ENCODE assay signal across 18 mouse cellular contexts in the genomic region with DNA sequence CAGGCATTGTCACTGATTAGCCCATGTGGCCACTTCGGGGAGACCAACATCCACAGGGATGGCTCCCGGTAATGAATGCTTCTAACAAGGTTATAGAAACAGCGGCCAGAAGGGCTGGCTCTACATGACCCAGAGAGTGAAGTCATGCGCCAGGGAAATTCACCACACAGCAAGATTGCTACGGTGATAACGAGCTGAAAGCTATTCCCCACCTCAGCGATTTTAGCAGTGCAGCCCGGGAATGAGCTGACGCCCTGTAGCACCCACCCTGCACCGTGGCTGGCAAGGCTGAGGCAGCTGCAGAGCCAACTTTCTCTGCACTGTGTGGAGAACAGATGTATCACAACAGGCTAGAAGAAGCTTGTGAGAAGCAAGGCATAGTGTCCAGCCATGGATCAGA. TPM values are rescaled to one million over a fixed set of nuclear protein-coding genes. Genes with fewer than 3 reads are reported as not detected.
DNase-seq lines count a peak whose midpoint lies in the region; ATAC-seq and TF ChIP-seq lines count a peak whose summit lies in the region.
"Had no signal": no experiment of that assay in that cellular context is flagged by ENCODE, and none has a peak within 500 bp of the region (broad histone marks: within the 10 kb centered on the region; RNA-seq: fewer than 3 reads in every experiment).

No protein-coding gene starts in this region.

- WGBS in heart, embryonic 12.5 days = 81% methylated on average over 10 of the region's 10 CpGs
- WGBS in heart, embryonic 11.5 days (ENCODE audit: insufficient replicate concordance) = 79% methylated on average over 10 of the region's 10 CpGs
- 53% methylated on average over 10 of the region's 10 CpGs for WGBS in kidney, postnatal 0 days
- WGBS in forebrain, embryonic 15.5 days = 61% methylated on average over 10 of the region's 10 CpGs

- 0 out of 2 replicates have a peak overlapping the region, but pooled peaks have one; percentile 4 for H3K27ac ChIP-seq in heart, embryonic 12.5 days (ENCODE audit: poor library complexity, severe bottlenecking)
- no peak overlapping the region for H3K27ac ChIP-seq in heart, embryonic 11.5 days (ENCODE audit: low read depth, low read length)
- H3K27ac ChIP-seq in kidney, postnatal 0 days = peak overlapping the region; percentile 74
- H3K27ac ChIP-seq in forebrain, embryonic 15.5 days (replicated peaks) = no peak overlapping the region
- H3K27ac ChIP-seq: midbrain, embryonic 12.5 days had no signal

- H3K27me3 ChIP-seq in heart, embryonic 12.5 days (replicated peaks) = no peaks in the 10 kb centered on the region
- H3K27me3 ChIP-seq in heart, embryonic 11.5 days (ENCODE audit: control insufficient read depth, insufficient read depth, low read length) = no peaks in the 10 kb centered on the region
- H3K27me3 ChIP-seq in kidney, postnatal 0 days (ENCODE audit: insufficient read depth, low read length) = no peaks in the 10 kb centered on the region
- H3K27me3 ChIP-seq in forebrain, embryonic 15.5 days = no peaks in the 10 kb centered on the region
- H3K27me3 ChIP-seq: limb, embryonic 13.5 days had no signal

- H3K36me3 ChIP-seq in heart, embryonic 12.5 days = 0 out of 2 replicates have a peak, but pooled peaks cover 8% of the 10 kb centered on the region
- H3K36me3 ChIP-seq in heart, embryonic 11.5 days (ENCODE audit: control insufficient read depth, insufficient read depth, low read length) = no peaks in the 10 kb centered on the region
- H3K36me3 ChIP-seq in kidney, postnatal 0 days (ENCODE audit: insufficient read depth, low read length) = no peaks in the 10 kb centered on the region
- no peaks in the 10 kb centered on the region for H3K36me3 ChIP-seq in forebrain, embryonic 15.5 days
- H3K36me3 ChIP-seq: G1E; midbrain, embryonic 12.5 days had no signal

- no peak overlapping the region for H3K4me2 ChIP-seq in heart, embryonic 12.5 days
- H3K4me2 ChIP-seq in heart, embryonic 11.5 days = no peak overlapping the region
- no peak overlapping the region for H3K4me2 ChIP-seq in kidney, postnatal 0 days (ENCODE audit: low read length)
- H3K4me2 ChIP-seq in forebrain, embryonic 15.5 days (replicated peaks) = no peak overlapping the region
- H3K4me2 ChIP-seq: limb, embryonic 13.5 days; midbrain, embryonic 12.5 days had no signal

- H3K9ac ChIP-seq in heart, embryonic 12.5 days = no peak overlapping the region
- no peak overlapping the region for H3K9ac ChIP-seq in heart, embryonic 11.5 days (ENCODE audit: low read depth, low read length)
- H3K9ac ChIP-seq in kidney, postnatal 0 days (ENCODE audit: low read depth, low read length) = no peak overlapping the region
- no peak overlapping the region for H3K9ac ChIP-seq in forebrain, embryonic 15.5 days (replicated peaks)
- H3K9ac ChIP-seq: limb, embryonic 13.5 days; midbrain, embryonic 12.5 days had no signal

- DNase-seq in retina, embryonic 14.5 days (ENCODE audit: low spot score) = peak; percentile 21
- DNase-seq in retina, postnatal 1 day = no peak
- DNase-seq in kidney, postnatal 0 days (ENCODE audit: low spot score) = no peak
- no peak for DNase-seq in lung, postnatal 25 days (ENCODE audit: low spot score)
- DNase-seq: adrenal gland, postnatal 10 days; cerebellum, adult 9-11 months; embryo, embryonic 11 days; heart, postnatal 14 days; lung, postnatal 36 days; thymus, adult 2 months had no signal

- ATAC-seq in heart, embryonic 12.5 days (ENCODE audit: insufficient number of reproducible peaks, low FRiP score) = no peak
- no peak for ATAC-seq in heart, embryonic 11.5 days (replicated peaks; ENCODE audit: insufficient number of reproducible peaks, low FRiP score, low TSS enrichment)
- ATAC-seq in kidney, postnatal 0 days (replicated peaks; ENCODE audit: low FRiP score, low read depth) = peak; percentile 39
- ATAC-seq in forebrain, embryonic 15.5 days (replicated peaks) = no peak; the same call in 1 of the 2 replicates
- ATAC-seq: forebrain, embryonic 16.5 days; inflammation-experienced regulatory T-cells, adult 6 months had no signal

- no peak overlapping the region for H3K4me3 ChIP-seq in heart, embryonic 12.5 days
- no peak overlapping the region for H3K4me3 ChIP-seq in heart, embryonic 11.5 days (ENCODE audit: low read depth, low read length)
- H3K4me3 ChIP-seq in kidney, postnatal 0 days (replicated peaks; ENCODE audit: low read depth, low read length) = no peak overlapping the region
- H3K4me3 ChIP-seq in forebrain, embryonic 15.5 days = no peak overlapping the region
- H3K4me3 ChIP-seq: limb, embryonic 13.5 days; midbrain, embryonic 12.5 days had no signal

- H3K9me3 ChIP-seq in heart, embryonic 12.5 days (replicated peaks) = no peaks in the 10 kb centered on the region
- H3K9me3 ChIP-seq in heart, embryonic 11.5 days (replicated peaks; ENCODE audit: control insufficient read depth, low read length) = no peaks in the 10 kb centered on the region
- no peaks in the 10 kb centered on the region for H3K9me3 ChIP-seq in kidney, postnatal 0 days (replicated peaks; ENCODE audit: low read length)
- H3K9me3 ChIP-seq in forebrain, embryonic 15.5 days = no peaks in the 10 kb centered on the region
- H3K9me3 ChIP-seq: G1E; limb, embryonic 13.5 days; midbrain, embryonic 12.5 days had no signal

- no peak for TF ChIP-seq CTCF in kidney, postnatal 0 days (IDR thresholded peaks at IDR 0.05; ENCODE audit: low read depth)

- peaks cover 78% of the 10 kb centered on the region for H3K4me1 ChIP-seq in heart, embryonic 12.5 days (replicated peaks)
- peaks cover 52% of the 10 kb centered on the region for H3K4me1 ChIP-seq in heart, embryonic 11.5 days (ENCODE audit: control insufficient read depth, insufficient read depth, low read length)
- peaks cover 67% of the 10 kb centered on the region for H3K4me1 ChIP-seq in kidney, postnatal 0 days (replicated peaks; ENCODE audit: insufficient read depth, low read length)
- H3K4me1 ChIP-seq in forebrain, embryonic 15.5 days = 0 out of 2 replicates have a peak, but pooled peaks cover 11% of the 10 kb centered on the region

RNA-seq across cellular contexts. Expression of gene Col4a2, which starts 30.5 kb away (rescaled TPM):
- polyA plus RNA-seq in heart, embryonic 12.5 days (2016; fragmentation: Nextera tagmentation; extraction: Ambion mirVana) = 117 and 129 TPM in 2 replicates
- 40.6 and 51.0 TPM in 2 replicates for polyA plus RNA-seq in heart, embryonic 11.5 days (2014; fragmentation: Nextera tagmentation; extraction: Ambion mirVana)
- polyA plus RNA-seq in kidney, postnatal 0 days (2015; fragmentation: Nextera tagmentation; extraction: Ambion mirVana) = 139 and 140 TPM in 2 replicates
- 28.7 and 32.4 TPM in 2 replicates for polyA plus RNA-seq in forebrain, embryonic 15.5 days (2015; fragmentation: Nextera tagmentation; extraction: Ambion mirVana)
- polyA plus RNA-seq: G1E; inflammation-experienced regulatory T-cells, adult 6 months had no signal

RNA-seq across cellular contexts. Expression of gene Col4a1, which starts 30.5 kb away (rescaled TPM):
- polyA plus RNA-seq in heart, embryonic 12.5 days (2016; fragmentation: Nextera tagmentation; extraction: Ambion mirVana) = 240 and 249 TPM in 2 replicates
- polyA plus RNA-seq in heart, embryonic 11.5 days (2014; fragmentation: Nextera tagmentation; extraction: Ambion mirVana) = 150 and 187 TPM in 2 replicates
- polyA plus RNA-seq in kidney, postnatal 0 days (2015; fragmentation: Nextera tagmentation; extraction: Ambion mirVana) = 305 and 310 TPM in 2 replicates
- polyA plus RNA-seq in forebrain, embryonic 15.5 days (2015; fragmentation: Nextera tagmentation; extraction: Ambion mirVana) = 61.4 and 67.6 TPM in 2 replicates
- polyA plus RNA-seq: G1E had no signal

Comparison
In these comparisons a context has a peak if more than half of its experiments do, and no peak if none do; other contexts are left out.
1. H3K27ac ChIP-seq: peak in heart, embryonic 12.5 days (single experiment) and kidney, postnatal 0 days (single experiment); none in heart, embryonic 11.5 days (single experiment) and forebrain, embryonic 15.5 days (single experiment).